Mouse (Mus musculus) embryo, embryonic 11 days (tissue): ENCODE data around the gene Rps19bp1.

Experiments
- DNase-seq: peaks from one replicate; pipeline ENCODE4 v3.0.0-alpha.2; 2015

The Rps19bp1 gene

DNA sequence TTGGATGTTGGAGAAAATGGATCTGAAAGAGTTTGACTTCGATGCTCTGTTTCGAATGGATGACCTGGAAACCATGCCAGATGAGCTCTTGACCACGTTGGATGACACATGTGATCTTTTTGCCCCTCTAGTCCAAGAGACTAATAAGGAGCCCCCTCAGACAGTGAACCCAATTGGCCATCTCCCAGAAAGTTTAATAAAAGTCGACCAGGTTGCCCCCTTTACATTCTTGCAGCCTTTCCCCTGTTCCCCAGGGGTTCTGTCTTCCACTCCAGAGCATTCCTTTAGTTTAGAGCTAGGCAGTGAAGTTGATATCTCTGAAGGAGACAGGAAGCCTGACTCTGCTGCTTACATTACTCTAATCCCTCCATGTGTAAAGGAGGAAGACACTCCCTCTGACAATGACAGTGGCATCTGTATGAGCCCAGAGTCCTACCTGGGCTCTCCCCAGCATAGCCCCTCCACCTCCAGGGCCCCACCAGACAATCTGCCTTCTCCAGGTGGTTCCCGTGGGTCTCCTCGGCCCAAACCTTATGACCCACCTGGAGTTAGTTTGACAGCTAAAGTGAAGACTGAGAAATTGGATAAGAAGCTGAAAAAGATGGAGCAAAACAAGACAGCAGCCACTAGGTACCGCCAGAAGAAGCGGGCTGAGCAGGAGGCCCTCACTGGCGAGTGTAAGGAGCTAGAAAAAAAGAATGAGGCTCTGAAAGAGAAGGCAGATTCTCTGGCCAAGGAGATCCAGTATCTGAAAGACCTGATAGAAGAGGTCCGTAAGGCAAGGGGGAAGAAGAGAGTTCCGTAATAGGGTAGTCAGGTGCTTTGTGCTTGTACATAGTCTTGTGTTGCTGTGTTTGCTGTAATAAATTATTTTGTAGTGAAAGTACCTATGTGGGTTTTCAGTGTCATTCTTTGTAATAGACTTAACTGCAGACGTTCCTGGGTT is 7.2 kb downstream of the Rps19bp1 start:
- DNase-seq, result no peak

DNA sequence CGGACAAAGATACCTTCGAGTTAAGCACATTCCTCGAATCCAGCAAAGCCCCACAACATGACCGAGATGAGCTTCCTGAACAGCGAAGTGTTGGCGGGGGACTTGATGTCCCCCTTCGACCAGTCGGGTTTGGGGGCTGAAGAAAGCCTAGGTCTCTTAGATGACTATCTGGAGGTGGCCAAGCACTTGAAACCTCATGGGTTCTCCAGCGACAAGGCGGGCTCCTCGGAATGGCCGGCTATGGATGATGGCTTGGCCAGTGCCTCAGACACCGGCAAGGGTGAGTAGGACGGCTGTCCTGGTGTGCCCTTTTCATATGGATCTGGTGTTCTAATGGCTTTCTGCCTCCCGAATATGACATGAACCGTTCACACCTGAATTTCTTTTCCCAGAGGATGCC is 7.9 kb downstream of the Rps19bp1 start:
- peak; percentile 8 for DNase-seq

DNA sequence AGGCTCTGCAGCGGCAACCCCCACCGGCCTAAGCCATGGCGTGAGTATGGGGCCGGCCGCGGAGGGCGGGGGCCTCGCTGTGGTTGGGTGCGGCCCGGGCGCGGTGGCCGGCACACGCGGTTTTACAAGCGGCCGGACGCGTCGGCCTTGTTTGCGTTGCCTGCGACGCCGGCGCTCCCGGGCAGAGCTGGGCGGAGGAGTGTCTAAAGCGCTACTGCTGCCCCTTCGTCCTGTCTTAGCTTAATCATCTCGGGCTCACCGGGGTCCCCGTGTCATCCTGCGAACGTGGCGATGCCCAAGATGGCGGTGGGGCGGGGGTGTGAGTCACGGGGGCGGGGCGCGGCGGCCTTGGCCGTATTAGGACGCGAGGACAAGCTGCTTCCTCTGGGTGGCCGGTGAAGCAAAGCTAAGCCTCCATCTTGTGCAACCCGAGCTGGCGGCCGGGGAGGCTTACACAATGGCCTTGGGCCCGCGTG is 8.4 kb downstream of the Rps19bp1 start:
- DNase-seq, result peak; percentile 91

DNA sequence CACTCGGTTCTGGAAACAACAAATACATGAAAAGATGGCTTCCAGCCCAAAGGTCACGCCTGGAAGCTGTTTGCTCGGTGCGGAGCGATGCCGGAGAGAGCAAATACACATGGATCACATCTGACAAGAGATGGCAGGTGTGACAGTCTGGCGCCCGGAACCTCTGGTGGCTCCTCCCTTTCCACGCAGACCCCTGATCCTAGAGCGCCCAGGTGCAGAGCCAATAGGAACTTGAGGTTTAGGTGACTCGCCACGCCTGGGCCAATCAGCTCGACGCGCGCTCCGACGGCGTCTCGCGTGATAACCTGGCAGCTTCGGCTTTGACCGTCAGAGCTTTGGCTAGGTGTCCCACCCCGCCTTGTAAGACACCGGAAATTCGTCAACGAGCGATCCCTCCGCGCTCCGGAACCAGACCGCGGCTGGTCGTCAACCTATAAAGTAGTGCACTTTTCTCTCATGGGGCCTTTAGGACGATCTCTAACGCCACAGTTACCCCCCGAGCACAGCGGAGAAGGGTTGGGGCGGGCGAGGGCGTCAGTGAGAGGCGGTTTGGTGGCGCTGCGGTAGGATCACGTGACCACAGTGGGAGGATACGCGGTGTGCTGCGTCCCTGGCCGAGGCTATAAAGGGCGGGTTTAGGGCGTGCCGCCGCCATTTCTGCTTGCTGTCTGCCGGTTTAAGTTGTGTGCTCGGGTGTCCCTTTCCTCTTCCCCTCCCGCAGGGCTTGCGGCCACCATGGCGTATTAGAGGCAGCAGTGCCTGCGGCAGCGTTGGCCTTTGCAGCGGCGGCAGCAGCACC is 9.1 kb downstream of the Rps19bp1 start, which contains the start of gene Atf4:
Gene Atf4 (plus strand): TSS at position 338 of the 799 bp plus-strand sequence.
- peak; percentile 99 for DNase-seq

GRCm38 (mm10) chr15:80254207-80254606 is 9.9 kb downstream of the Rps19bp1 start:
- DNase-seq, result peak; percentile 13

- DNase-seq, result peak; percentile 52
Observed at GRCm38 (mm10) chr15:80253530-80253929, 10.6 kb downstream of the Rps19bp1 start.

DNA sequence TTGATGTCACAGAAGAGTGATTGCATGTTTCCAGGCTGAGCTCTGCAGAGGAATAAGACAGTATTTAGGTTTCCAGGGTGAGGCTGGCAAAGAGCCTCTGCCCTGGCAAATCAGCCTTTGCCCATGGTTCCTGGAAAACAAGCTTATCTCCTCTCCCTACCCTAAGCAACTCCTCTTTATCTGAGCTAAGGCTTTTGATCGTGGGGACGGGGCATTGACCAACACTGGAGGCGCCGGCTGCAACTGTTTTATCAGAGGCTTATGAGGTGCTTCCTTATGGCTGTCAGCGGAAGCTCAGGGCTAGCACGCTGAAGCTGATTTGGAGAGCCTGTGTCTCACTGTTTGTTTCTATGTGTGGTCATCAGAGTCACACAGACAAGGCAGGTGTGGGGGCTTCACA is 13.5 kb downstream of the Rps19bp1 start:
- no peak for DNase-seq

DNA sequence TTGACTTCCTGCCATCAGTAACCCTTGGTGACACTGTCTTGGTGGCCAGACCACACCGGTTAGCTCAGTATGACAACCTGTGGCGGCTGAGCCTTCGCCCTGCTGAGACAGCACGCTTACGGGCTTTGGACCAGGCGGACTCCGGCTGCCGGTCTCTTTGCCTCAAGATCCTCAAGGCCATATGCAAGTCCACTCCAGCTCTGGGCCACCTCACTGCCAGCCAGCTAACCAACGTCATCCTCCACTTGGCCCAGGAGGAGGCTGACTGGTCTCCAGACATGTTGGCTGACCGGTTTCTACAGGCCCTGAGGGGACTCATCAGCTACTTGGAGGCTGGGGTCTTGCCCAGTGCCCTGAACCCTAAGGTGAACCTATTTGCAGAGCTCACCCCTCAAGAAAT is 14.4 kb downstream of the Rps19bp1 start:
- no peak for DNase-seq

DNA sequence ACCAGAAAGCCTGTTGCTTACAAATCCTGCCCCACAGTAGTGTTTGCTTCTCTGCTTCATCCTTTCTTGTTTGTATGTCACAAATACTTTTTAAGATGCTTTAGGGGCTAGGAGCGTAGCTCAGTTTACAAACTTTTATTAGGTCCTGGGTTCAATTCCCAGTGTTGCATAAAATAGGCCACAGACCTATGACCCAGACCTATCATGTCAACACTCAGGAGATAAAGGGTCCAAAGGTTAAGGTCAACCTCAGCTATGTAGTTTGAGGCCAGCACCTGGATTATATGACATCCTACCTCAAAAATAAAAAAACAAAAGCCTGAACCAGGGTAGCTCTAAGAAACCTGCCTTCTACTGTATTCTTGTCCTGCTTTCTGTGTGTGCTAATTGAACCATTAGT is 15.5 kb downstream of the Rps19bp1 start:
- no peak for DNase-seq

- no peak for DNase-seq
Observed at GRCm38 (mm10) chr15:80248135-80248534, 16.0 kb downstream of the Rps19bp1 start.

DNA sequence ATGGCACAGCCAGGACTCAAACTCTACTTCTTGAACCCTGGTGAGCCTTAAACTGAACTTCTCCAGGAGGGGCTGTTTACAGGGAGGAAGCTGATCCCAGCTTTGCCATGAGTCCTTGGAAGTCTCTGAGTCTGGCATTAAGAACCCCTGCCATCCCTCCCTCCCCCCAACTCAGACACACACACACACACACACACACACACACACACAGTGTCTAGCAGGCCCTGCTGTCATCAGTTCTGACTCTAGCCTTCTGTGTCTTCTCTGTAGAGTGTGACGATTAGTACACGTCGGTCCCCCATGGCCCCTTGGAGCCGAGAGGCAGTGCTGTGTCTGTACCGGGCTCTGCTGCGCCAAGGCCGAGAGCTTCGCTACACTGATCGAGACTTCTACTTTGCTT is 28.6 kb downstream of the Rps19bp1 start, which contains the start of gene AC140267.1:
Gene AC140267.1 (plus strand): TSS at position 301 of the 400 bp plus-strand sequence.
- DNase-seq, result no peak

DNA sequence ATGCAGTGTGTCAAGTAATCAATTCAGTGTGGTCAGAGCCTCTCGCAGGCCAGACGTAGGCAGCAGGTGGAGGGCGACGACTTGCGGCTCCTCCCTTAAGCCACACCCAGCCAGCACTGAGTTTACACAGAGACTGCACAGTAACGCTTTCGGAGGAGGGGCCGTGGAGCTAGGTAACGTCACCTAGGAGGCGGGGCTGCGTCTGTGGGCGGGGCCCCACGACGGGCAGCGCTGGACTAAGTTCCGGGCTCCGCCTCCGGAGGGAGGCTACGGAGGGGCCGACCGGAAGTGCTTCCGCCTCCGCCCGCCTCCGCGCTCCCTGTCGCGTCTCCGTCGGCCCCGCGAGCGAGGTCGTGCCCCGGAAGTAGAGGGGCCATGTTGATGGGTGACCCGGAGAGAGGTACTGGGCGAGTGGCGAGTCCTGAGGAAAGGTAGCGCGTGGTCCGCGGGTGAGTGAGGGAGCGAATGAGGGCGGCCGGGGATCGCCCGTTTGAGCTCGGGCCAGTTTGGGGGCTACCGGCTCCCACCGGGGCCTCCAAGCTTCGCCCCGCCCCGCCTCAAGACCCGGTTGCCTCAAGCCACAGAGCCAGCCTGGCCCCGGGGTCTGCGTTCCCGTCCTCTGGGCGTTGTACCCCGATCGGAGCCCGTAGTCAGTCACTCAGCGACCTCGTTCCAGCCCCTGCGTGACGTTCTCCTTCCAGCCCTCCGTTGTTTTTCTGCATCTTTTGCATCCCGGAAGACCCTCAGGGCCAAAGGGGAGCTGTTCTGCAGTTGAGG is 30.2 kb downstream of the Rps19bp1 start, which contains the start of gene Mief1:
Gene Mief1 (plus strand): TSS at position 286 of the 777 bp plus-strand sequence.
- DNase-seq, result peak; percentile 99

- DNase-seq, result no peak
Observed at GRCm38 (mm10) chr15:80233053-80233452, 31.1 kb downstream of the Rps19bp1 start.

DNA sequence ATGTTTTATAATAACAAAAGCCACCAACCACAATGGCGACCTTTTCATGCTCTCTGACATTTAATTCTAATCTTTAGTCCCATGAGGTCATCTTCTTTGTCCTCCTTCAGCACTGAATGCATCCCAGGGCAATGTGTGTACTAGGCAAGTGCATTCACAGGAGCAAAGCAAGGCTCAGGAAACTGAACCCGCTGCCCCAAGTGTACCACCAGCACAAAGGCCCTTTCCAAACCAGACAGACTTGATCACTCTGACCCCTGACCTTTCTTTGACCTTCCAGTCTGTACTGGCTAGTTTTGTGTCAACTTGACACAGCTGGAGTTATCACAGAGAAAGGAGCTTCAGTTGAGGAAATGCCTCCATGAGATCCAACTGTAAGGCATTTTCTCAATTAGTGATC is 31.8 kb downstream of the Rps19bp1 start:
- DNase-seq, result peak; percentile 47

DNA sequence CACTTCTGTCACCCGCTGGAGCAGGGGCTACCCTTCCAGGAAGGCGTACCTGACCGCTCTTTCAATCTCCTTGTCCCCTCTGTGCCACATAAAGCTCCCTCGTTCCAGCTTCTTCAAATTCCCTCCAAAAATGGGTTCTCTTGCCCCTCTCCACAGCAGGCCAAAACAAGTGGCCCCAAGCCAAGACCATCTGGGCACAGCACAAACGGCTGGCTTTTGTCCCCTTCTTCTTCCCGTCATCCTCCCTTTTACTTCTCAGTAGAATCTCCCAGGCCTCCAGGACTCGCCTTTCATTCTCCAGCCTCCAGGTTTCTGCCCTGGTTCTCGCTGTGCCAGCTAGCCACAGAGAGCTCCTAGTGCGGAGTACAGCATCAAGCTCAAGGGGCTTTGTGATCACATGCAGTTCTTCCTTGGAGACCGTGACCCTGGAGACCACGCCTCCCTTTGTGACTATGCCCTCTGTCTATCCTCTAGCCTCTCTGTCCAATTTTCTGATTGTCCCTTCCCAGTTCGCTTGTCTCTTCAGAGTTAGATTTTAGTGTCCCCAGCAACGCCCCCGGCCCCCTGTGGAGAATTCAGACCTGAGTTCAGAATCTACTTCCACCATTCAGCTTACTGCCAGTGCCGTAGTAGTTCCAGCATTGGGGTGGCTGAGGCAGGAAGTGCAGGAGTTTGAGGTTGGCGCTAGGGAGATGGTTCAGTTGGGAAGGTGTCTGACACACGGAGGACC is 35.9 kb downstream of the Rps19bp1 start:
- no peak for DNase-seq

DNA sequence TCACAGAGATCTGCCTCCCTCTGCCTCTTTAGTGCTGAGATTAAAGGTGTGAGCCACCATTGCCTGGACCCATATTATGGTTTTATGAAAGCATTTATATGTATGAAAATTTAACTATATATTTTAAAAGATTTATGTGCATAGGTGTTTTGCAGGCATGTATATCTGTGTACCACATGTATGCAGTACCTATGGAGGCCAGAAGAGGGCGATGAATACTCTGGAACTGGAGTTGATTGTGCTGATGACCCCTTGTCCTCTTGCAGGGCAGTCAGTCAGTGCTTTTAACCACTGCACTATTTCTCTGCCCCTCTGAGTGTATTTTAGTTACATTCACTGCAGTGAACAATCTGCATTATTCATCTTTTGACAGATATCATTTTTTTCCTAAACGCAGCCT is 38.3 kb downstream of the Rps19bp1 start:
- peak; percentile 61 for DNase-seq

DNA sequence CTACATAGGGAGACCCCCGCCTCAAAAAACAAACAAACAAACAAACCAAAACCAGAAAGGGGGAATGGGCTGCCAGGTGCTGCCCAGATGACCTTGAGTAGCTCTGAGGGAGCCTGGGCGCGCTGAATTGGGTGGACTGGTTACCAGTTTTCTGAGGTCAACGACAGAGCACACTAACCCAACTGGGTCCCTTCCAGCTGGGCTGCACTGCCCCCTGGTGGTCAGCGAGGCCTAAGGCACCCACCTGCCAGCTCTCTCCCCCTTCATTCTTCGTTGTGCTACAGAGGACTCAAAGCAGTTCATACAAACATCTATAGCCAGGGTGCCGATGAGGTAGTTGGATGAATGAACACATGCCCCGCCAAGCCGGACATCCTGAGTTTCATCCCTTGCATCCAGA is 38.9 kb downstream of the Rps19bp1 start:
- peak; percentile 78 for DNase-seq

DNA sequence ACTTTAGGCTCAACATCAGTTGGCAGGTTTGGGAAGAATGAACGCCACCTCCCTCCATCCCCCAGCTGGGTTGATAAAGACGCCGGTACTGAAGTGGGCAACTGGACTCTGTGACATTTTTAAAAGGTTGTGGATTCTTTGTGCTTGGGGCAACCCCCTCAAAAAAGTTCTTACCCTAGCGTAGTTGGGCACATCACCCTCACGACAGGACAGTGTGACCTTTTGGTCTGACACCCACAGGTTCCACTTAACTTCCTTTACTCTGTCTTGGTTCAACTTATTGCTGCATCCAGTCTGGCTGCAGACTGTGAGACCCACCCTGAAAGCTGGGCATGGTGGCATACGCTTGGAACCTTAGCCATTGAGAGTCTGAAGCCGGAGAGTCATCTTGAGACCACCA is 40.4 kb downstream of the Rps19bp1 start:
- DNase-seq, result no peak

DNA sequence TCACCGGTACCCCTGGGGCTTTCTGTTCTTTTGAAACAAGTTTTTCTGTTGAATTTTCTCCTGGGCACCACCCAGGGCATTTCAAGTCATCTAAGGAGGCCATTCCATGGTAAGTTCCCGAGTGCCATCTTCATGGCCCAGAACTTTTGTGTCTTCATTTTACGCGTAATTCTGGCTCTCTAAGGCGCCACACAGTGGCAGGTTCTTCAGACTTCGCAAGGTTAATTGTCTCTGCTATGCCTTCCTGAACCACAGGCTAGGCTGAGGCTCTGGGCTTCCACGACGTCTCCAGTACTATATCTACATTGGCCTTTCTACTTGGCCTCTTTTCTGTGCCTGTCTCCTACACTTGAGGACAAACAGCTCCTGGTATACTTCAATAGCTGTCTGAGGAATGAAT is 43.1 kb downstream of the Rps19bp1 start:
- no peak for DNase-seq

- DNase-seq, result no peak
Observed at GRCm38 (mm10) chr15:80219705-80220657, 44.1 kb downstream of the Rps19bp1 start.

DNA sequence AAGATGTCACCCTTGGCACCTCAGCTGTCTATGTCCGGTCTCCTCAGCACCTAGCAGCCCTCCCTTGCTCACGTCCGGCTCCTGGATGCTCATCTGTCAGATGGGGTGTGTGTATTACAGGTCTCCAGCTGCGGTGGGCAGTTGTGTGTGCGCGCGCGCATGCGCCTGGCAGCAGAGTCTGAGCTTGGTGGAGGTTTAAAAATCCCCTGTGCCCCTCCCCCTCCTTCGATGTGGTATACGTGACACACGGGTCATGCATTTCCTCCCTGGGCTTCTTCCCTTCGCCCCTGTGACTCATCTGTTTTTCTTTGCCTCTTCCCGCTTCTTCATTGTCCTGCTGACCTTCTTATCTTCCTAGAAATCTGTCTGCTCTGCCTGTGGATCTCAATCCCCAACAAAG is 44.9 kb downstream of the Rps19bp1 start:
- DNase-seq, result peak; percentile 61
